Mouse (Mus musculus): ENCODE results near the gene Epo.

The Epo gene

DNA sequence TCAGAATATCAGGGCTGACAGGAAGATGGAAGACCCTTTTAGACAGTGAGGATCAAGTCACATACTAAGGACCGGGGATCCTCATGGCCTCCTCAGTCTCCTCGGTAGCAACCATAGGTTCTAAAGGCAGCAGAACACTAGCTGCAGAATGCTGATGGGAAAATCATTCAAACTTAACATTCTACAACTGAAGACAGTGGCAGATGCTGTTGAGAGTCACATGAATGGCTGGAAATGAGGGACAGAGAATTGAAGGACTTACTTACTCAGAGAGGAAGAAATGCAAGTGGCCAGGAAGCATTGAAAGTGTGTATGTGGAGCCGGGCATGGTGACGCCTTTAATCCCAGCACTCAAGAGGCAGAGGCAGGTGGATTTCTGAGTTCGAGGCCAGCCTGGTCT lies 56.1 kb downstream of the Epo start, which contains the start of gene Zan:
Zan (minus strand) TSS at position 101 of the 400 bp plus-strand sequence.
- DNase-seq (ENCODE audit: low spot score) = no peak

DNA sequence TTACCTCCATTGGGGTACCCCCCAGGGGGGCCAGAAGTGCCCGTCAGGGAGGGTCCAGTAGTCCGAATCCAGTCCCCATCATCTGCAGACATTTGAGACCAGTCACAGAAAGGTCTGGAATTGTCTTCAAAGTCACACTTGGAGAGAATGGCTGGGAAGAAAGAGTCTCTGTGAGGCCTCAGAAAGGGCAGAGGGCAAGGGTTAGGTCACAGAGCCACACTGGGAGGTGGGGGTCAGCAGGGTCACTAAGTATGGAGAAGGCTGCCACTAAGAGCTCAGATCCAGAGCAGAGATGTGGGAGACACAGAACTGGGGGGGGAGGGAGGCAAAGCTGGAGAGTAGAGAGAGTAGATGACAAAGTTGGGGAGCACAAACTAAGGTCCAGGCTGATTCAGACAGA lies 58.7 kb downstream of the Epo start:
- DNase-seq (ENCODE audit: low spot score) = no peak

DNA sequence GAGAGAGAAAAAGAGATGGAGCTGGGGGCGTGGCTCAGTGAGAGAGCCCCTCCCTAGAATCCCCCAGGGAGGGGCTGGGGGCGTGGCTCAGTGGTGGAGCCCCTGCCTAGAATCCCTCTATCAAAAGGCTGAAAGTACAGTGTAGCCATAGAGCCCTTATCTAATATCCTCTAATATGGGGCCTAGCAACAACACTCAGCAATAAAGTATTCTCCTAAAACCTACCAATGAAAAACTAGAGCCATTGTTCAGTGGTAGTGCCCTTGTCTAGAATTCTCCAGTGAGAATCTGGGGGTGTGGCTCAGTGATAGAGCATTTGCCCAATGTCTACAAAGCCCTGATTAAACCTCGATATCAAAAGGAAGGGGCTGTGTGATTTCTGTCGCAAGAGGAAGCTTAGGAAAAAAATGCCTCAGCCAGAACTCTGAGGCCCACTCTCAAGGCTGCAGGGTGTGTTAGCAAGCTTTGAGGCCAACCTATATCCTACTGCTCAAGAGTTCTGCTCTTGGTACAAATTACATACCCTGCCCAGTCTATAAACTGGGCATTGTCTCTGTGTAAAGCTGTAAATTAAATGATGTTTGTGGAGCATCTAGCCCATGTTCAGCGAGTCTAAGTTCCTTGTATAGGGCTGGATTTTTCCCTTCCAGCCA lies 60.7 kb downstream of the Epo start:
- DNase-seq (ENCODE audit: low spot score) = no peak

DNA sequence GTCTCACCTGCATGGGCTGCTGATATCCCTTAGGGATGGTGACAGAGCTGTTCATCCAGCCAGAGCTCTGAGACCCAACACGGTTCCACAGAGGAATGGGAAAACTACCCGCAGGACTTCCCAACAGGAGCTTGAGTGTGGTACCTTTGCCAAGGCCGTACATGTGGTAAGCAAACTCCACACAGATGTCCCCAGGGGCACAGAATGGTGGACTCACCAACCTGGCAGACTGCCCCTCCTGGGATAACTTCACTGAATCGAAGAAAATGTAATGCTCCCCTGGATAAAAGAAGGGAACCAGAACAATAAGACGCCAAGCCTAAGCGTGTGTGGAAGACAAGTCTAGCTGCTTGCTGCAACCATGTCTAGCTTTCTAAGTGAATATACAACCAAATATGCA lies 66.1 kb downstream of the Epo start:
- no peak for DNase-seq (ENCODE audit: low spot score)

DNA sequence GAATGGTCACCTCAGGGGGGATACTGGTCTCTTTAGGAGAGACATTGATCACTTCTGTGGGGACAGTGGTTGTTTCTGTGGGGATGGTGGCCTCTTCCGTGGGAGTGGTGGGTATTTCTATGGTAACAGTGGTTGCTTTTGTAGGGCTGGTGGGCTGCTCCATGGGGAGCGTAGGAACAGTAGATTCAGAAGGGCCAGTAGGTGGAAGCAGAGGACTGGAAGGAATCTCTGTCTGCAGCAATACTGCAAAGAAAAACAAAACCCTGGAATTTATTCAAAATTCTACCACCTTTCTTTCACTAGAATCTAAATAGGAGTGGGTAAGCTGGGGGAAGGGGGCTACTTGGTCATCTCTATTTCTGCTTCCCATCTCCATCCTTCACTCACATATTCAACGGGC lies 68.0 kb downstream of the Epo start:
- DNase-seq (ENCODE audit: low spot score) = no peak

DNA sequence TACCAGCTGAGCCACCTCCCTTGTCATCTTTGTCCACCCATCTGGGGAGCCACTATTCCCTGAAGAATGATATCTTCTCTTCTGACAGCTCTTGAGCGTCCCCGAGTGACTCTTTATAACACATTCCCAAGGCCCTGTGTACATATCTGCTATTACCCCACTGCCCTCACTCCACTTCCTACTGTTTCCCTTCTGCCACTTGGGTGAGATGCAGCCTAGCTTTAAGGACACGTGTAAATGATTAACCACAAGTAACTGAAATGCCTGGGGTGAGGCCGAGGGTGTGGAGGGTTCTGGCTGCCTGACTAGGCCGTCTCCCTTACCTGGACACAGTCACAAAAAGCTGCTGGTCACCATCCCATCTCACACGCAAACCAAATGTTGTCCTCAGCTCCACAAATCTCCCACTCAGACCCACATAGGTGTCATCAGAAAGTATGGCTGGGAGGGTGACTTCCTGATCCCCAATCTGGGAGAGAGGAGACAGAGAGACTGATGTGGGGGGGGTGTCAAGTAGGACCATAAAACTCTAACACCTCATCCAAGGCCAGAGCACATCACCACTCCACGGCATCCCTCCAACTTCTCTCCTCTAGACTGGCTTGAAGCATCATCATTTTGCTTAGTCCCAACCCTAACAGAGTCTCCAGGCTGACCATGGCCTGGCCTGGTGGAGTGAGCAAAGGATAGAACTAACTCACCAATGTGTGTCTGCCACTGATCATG lies 77.0 kb downstream of the Epo start:
- peak; percentile 81 for DNase-seq (ENCODE audit: low spot score)

DNA sequence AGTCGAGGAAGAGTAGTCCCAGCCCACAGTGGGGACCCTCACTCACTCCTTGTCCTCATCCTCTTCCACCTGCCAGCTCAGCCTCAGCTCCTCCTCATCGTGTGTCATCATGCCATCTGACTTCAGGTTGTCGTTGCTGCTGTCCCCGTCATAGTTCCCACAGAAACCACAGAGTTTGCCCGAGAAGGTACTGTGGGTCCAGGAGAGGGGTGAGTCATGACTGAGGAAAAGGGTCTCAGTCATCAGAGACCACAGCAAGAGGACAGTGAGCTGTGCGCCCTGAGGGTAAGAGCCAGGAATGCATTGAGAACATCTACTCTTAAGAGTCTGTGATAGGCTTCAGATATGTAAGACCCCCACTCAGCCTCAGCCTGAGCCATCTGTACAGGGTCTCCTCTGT lies 77.8 kb downstream of the Epo start:
- no peak for DNase-seq (ENCODE audit: low spot score)

DNA sequence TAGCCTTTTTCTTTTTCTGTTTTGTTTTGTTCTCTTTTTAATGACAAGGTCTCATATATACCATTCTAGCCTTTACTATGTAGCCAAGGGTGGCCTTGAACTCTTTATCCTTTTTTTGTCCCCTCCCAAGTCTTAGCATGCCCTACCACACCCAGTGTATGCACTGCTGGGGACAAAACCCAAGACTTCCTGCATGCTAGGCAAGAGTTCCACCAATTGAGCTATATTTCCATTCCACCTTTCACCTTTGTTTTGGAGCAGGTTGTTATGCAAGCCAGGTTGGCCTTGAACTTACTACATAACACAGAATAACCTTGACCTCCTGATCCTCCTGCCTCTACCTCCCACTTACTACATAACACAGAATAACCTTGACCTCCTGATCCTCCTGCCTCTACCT lies 87.5 kb downstream of the Epo start:
- no peak for DNase-seq (ENCODE audit: low spot score)

DNA sequence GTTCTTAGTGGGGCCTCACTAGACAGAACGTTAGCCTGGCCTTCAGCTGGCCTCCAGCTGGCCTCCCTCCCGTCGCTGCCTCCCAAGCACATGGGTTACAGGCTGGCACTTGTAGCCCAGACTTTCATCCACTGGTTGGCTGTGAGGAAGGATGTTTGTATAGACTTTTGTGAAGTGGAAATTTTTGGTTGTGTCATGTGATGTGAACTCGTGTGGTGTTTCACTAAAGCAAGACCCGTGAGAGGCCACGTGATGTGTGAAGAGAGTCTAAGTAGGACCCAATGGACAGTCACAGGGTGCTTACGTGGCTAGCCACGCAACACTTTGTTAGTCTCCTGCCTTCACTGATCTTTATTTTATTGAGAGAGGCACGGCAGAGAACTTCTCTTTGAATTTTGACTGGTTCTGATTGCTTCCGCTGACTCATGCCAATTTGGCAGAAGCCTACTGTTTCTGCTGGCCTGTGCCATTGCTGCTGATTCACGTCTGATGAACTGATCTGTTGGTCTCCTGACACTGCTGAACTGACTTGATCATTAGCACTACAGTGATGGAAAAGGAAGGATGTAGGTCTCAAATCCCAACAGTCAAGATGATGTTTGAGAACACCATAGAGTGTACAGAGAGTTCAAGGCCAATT lies 92.7 kb downstream of the Epo start:
- DNase-seq (ENCODE audit: low spot score) = peak; percentile 80

DNA sequence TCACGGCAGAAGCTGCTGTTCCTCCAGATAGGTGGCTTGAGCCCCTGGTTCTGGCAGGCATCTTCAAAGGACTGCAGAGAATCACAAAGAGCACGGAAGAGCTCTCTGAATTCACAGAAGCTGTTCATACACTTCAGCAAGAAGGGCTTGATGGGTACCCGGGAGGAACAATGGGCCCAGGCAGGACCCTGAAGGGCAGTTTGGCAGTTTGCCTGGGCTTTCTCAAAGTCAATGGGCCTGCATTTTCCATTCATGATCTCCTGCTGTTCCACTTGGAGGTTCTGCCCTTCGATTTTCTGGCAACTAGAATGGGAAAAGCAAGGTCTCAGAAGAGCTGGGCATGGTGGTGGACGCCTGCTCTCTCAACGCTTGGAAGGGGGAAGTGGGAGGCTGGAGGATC lies 99.2 kb downstream of the Epo start:
- DNase-seq (ENCODE audit: low spot score) = no peak

Measured in lung, postnatal 25 days (tissue).